Mouse (Mus musculus) left cerebral cortex, postnatal 25 days (tissue): Measurements from ENCODE around the gene Pfdn6. TPM values are rescaled to one million over a fixed set of nuclear protein-coding genes. Genes with fewer than 3 reads are reported as not detected.

Experiments used
- DNase-seq, 2 experiments: peaks; one replicate each; pipeline ENCODE4 v3.0.0; 2022; ENCODE audit warnings: low spot score in 2 of 2, mixed read lengths in 1 of 2
- intact Hi-C: fragments of 180-260 bp; cut with DNase I; formaldehyde crosslinking; loops from one replicate; pipeline ENCODE4 v1.15.1; 2025
- total RNA-seq, 2 experiments: library from RNA; stranded (reverse); gene quantifications; 2 replicates each; pipeline ENCODE4 v1.2.3; 2021

The Pfdn6 gene
- total RNA-seq, 2 experiments from 2014 or later = 89.7 to 104 TPM

GRCm38 (mm10) chr17:33938783-33939182 is 1.4 kb downstream of the Pfdn6 start:
- DNase-seq = no peak
- intact Hi-C loops = no loop called here

DNA sequence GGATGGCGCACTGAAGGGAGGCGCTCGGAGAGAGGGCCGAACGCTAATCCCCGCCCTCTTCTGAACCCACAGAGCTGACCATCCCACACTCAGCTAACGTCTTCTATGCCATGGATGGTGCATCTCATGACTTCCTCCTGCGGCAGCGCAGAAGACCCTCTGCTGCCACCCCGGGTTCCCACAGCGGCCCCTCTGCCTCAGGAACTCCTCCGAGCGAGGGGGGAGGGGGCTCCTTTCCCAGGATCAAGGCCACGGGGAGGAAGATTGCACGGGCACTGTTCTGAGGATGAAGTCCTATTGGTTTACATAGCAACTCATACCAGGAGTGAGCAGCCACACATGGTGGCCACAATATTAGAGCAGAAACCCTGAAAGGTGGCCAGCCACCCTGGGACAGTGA is 3.1 kb downstream of the Pfdn6 start:
- intact Hi-C loops = no loop called here
- DNase-seq = no peak

DNA sequence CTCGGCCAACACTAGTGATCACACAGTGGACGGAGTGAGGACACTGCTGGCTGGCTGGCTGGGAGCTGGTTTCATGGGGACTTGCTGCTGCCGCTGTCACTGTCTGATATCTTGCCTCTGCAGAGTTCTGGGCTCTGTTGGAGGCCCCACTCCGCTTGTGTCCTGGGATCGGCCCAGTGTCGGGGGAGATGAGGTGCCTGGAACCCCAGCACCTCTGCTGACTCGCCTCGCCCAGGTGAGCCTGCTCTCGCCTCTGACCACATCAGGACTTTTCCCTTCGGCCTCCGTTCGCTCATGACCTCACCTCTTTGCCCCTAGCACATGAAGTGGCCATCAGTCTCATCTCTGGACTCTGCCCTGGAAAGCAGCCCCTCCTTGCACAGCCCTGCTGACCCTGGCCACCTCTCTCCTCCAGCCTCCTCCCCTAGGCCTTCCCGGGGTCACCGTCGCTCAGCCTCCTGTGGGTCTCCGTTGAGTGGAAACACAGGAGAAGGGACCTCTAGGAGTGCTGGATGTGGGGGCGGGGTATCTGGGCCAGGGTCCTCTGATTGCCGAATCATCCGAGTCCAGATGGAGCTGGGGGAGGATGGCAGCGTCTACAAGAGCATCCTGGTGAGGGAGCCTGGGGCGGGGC is 4.6 kb downstream of the Pfdn6 start:
- DNase-seq = no peak
- intact Hi-C loops = no loop called here

GRCm38 (mm10) chr17:33932970-33933369 is 7.2 kb downstream of the Pfdn6 start:
- intact Hi-C loops = no loop called here
- no peak for DNase-seq

DNA sequence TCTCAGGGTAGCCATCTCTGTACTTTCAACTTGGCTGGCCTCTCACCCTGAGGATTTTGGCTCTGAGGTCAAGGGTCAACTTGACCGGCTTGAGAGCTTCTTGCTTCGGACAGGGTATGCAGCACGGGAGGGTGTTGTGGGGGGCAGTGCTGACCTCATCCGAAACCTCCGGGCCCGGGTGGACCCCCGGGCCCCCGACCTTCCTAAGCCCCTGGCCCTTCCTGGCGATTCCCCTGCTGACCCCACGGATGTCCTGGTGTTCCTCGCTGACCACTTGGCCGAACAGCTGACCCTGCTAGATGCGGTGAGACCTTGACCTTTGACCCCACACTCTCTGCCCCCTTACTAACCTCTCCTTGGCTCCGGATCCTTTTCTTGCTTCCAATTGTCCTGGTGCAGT is 7.7 kb downstream of the Pfdn6 start:
- intact Hi-C loops = no loop called here
- no peak for DNase-seq

GRCm38 (mm10) chr17:33931947-33932346 is 8.2 kb downstream of the Pfdn6 start:
- intact Hi-C loops = no loop called here
- DNase-seq = no peak

GRCm38 (mm10) chr17:33931159-33931866 is 8.8 kb downstream of the Pfdn6 start:
- intact Hi-C loops = no loop called here
- DNase-seq = no peak

GRCm38 (mm10) chr17:33930280-33931158 is 9.6 kb downstream of the Pfdn6 start:
- DNase-seq = peak; percentile 74 to 79
- intact Hi-C loops = no loop called here

DNA sequence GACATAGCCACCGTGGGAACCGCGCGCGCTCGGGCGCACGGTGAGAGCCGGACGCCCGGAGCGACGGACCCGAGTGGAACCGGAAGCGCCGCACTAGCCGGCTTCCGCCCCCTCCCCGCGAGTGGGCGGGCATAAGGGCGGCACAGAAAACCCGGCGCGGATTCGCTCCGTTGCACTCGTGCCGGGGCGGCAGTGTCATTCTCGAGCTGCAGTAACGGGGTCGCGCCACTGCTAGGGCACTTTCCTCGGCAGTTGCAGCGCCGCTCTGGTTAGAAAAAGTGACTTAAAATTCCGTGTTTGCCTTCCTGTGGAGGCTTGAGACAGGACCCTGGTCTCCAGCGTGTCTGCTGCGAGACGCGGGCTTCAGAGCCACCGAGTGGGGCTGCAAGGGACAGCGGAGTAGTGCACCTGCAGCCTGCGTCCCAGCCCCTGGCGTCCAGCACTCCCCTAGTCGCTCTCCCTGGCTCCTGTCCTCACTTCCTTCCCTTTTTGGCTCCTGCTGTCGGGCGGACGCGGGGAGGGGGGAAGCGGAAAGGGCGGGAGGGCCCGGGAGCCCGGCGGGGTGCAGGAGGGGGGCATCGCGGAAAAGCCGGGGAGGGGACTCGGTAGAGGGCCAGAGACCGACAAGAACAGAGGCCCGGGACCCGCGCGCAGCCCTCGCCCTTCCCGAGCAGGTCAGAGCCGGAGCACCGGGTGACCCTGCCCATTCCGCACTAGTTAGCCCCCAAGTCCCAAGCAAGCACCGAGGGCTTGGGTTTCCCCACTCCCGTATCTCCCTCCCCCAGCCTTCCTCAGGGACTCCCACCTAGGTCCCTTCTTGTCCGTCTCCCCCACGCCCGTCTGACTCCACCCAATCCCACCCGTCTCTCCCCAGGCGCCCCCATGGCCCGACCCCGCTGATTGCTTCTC is 10.5 kb downstream of the Pfdn6 start, which contains the start of gene Rgl2:
TSS of gene Rgl2 (plus strand) at position 173 of the 909 bp plus-strand sequence.
- intact Hi-C loops = loop anchor here (1.0 kb wide), 1 partner anchor 22 kb away; the partner anchor contains the start of gene B3galt4
- peak; percentile 94 for DNase-seq

GRCm38 (mm10) chr17:33928251-33928947 is 11.7 kb downstream of the Pfdn6 start:
- intact Hi-C loops = no loop called here
- no peak for DNase-seq

GRCm38 (mm10) chr17:33926207-33926932 is 13.8 kb downstream of the Pfdn6 start:
- DNase-seq = no peak
- intact Hi-C loops = no loop called here

GRCm38 (mm10) chr17:33925406-33926116 is 14.6 kb downstream of the Pfdn6 start:
- DNase-seq = no peak
- intact Hi-C loops = no loop called here

GRCm38 (mm10) chr17:33924577-33925283 is 15.4 kb downstream of the Pfdn6 start:
- no peak for DNase-seq
- intact Hi-C loops = no loop called here

DNA sequence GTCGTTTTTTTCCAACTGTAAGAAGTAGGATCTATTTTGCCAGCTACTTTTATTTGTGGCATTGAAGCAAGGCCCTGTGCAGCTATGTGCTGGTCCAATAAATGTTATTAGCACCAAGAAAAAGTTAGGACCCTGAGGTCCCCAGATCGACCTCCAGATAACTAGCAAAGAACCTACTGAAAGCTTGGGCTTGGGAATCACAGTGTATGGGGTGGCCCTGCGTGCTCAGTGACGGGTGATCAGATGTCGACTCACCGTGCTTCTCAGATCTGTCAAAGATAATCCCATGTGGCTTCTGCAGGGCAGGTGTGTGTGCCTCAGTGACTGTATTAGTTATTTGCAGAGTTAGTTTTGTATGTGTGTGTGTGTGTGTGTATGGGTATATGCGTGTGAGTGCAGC is 18.8 kb downstream of the Pfdn6 start:
- no peak for DNase-seq
- intact Hi-C loops = no loop called here

DNA sequence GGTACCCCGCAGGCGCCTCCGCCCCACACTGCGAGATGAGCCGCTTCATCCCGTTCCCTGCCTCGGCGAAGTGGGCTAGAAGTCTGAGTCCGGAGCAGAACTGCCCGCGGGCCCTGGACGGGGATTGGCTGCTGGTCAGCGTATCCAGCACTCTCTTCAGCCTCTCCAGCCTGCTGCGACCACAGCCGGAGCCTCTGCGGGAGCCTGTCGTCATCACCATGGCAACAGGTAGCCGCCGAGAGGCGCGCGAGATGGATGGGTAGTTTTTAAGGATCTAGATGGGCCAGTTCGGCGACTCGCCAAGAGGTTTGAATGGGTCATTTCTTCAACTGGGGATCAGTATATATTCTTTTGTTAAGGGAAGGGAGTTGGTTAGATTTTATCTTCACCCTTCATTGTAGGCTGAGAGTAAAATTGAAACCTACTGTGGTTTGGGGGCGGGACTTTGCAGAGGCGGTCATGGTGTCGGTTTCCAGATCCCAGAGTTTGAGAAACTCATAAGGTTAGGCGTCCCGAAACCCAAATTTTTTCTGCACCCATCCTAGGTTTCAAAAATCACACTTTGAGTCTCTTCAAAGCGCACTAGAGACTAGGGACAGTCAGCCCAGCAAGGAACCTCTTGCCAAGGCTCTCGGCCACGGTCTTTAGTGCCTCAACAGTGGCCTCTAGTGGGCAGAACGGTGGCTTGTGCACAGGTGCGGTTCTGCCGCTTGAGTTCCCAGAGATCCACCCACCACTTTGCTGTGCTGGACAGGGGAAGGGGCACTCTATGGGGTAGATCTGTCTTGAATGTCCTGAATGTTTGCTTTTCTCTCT is 19.7 kb downstream of the Pfdn6 start:
- DNase-seq = peak; percentile 84 to 85
- intact Hi-C loops = no loop called here
